Comparison of ENCODE assay signal across 10 mouse cellular contexts in genomic region chr4:152345120-152345889, GRCm38 (mm10). TPM values are rescaled to one million over a fixed set of nuclear protein-coding genes. Genes with fewer than 3 reads are reported as not detected.
DNase-seq lines count a peak whose midpoint lies in the region; ATAC-seq and TF ChIP-seq lines count a peak whose summit lies in the region.
"Had no signal": no experiment of that assay in that cellular context is flagged by ENCODE, and none has a peak within 500 bp of the region (broad histone marks: within the 10 kb centered on the region; RNA-seq: fewer than 3 reads in every experiment).

No protein-coding gene starts in this region.

- ATAC-seq in heart, postnatal 0 days (ENCODE audit: insufficient read depth, low read depth), result peak; percentile 24; the same call in 1 of the 2 replicates
- peak; percentile 82 for ATAC-seq in lung, postnatal 0 days
- no peak for ATAC-seq in inflammation-experienced regulatory T-cells, adult 6 months

- H3K4me2 ChIP-seq in heart, postnatal 0 days (ENCODE audit: low read depth, low read length), result no peak overlapping the region
- H3K4me2 ChIP-seq in lung, postnatal 0 days (replicated peaks; ENCODE audit: low read depth, low read length), result no peak overlapping the region
- H3K4me2 ChIP-seq: heart, embryonic 15.5 days; midbrain, embryonic 12.5 days had no signal

- no peaks in the 10 kb centered on the region for H3K9me3 ChIP-seq in heart, postnatal 0 days (replicated peaks; ENCODE audit: control insufficient read depth, low read length)
- no peaks in the 10 kb centered on the region for H3K9me3 ChIP-seq in lung, postnatal 0 days (ENCODE audit: low read length)
- H3K9me3 ChIP-seq: heart, embryonic 15.5 days; midbrain, embryonic 12.5 days had no signal

- H3K9ac ChIP-seq in heart, postnatal 0 days (replicated peaks; ENCODE audit: low read depth, low read length), result no peak overlapping the region
- H3K9ac ChIP-seq in lung, postnatal 0 days (replicated peaks; ENCODE audit: low read depth), result no peak overlapping the region
- H3K9ac ChIP-seq: heart, embryonic 15.5 days; midbrain, embryonic 12.5 days had no signal

- peaks cover 4% of the 10 kb centered on the region; the same call in 1 of the 2 replicates for H3K4me1 ChIP-seq in heart, postnatal 0 days (ENCODE audit: control insufficient read depth, insufficient read depth)
- H3K4me1 ChIP-seq in lung, postnatal 0 days (ENCODE audit: insufficient read depth, low read depth, low read length), result no peaks in the 10 kb centered on the region

- 33% methylated on average over 7 of the region's 7 CpGs for WGBS in heart, postnatal 0 days
- 32% methylated on average over 7 of the region's 7 CpGs for WGBS in lung, postnatal 0 days

- H3K36me3 ChIP-seq in heart, postnatal 0 days (replicated peaks; ENCODE audit: control insufficient read depth, insufficient read depth, low read length), result no peaks in the 10 kb centered on the region
- H3K36me3 ChIP-seq in lung, postnatal 0 days (ENCODE audit: insufficient read depth, low read length), result no peaks in the 10 kb centered on the region
- H3K36me3 ChIP-seq: heart, embryonic 15.5 days; midbrain, embryonic 12.5 days had no signal

- TF ChIP-seq EP300 in heart, postnatal 0 days (IDR thresholded peaks at IDR 0.05; ENCODE audit: low read depth), result no peak
- TF ChIP-seq EP300 in lung, postnatal 0 days (IDR thresholded peaks at IDR 0.05), result no peak

- peaks cover 75% of the 10 kb centered on the region for H3K27me3 ChIP-seq in heart, postnatal 0 days (ENCODE audit: control insufficient read depth, insufficient read depth, low read length)
- H3K27me3 ChIP-seq in lung, postnatal 0 days (replicated peaks; ENCODE audit: insufficient read depth, low read length), result peaks cover 8% of the 10 kb centered on the region

- H3K27ac ChIP-seq in heart, postnatal 0 days (ENCODE audit: low read depth), result no peak overlapping the region
- H3K27ac ChIP-seq in lung, postnatal 0 days (ENCODE audit: low read length), result no peak overlapping the region
- H3K27ac ChIP-seq: heart, embryonic 15.5 days; midbrain, embryonic 12.5 days had no signal

- no peak overlapping the region for H3K4me3 ChIP-seq in heart, postnatal 0 days (ENCODE audit: low read depth, low read length)
- H3K4me3 ChIP-seq in lung, postnatal 0 days (ENCODE audit: low read depth, low read length), result no peak overlapping the region
- H3K4me3 ChIP-seq: heart, embryonic 15.5 days; midbrain, embryonic 12.5 days had no signal

- peak; percentile 20 to 24 for DNase-seq in kidney, adult 8-10 months
- DNase-seq in kidney, adult 9 months, result no peak
- DNase-seq in NIH3T3 (ENCODE audit: low read depth), result peak; percentile 88
- no peak for DNase-seq in heart, postnatal 0 days (ENCODE audit: low spot score)
- peak; percentile 76 for DNase-seq in lung, postnatal 0 days (ENCODE audit: low spot score)
- DNase-seq in thymus, postnatal 25 days, result no peak
- DNase-seq in c-Kit-positive CD71-positive TER-119-positive erythroid progenitor cells, embryonic 14.5 days (ENCODE audit: low spot score), result no peak

- TF ChIP-seq CTCF in heart, postnatal 0 days (IDR thresholded peaks at IDR 0.05; ENCODE audit: low read depth), result no peak
- TF ChIP-seq CTCF in lung, postnatal 0 days (IDR thresholded peaks at IDR 0.05), result no peak

RNA-seq across cellular contexts. Expression of gene Chd5, which starts 6.9 kb away (rescaled TPM):
- 0.11 TPM in 1 of 2 replicates, not detected in the other for total RNA-seq in heart, postnatal 0 days (2014; rRNA removed; ENCODE audit: low replicate concordance)
- polyA plus RNA-seq in heart, postnatal 0 days (2015; fragmentation: Nextera tagmentation; extraction: Ambion mirVana), result 0.01 and 0.03 TPM in 2 replicates
- 0.06 and 0.07 TPM in 2 replicates for polyA plus RNA-seq in lung, postnatal 0 days (2015; fragmentation: Nextera tagmentation; extraction: Ambion mirVana)
- under 1 TPM in 2 of 3 experiments, not detected in 1; 0.05 to 0.11 TPM for polyA plus RNA-seq in inflammation-experienced regulatory T-cells, adult 6 months (2017; shearing (Covaris generic))

RNA-seq across cellular contexts. Expression of gene Rpl22, which starts 19.8 kb away (rescaled TPM):
- 118 and 122 TPM in 2 replicates for total RNA-seq in heart, postnatal 0 days (2014; rRNA removed; ENCODE audit: low replicate concordance)
- 224 and 235 TPM in 2 replicates for polyA plus RNA-seq in heart, postnatal 0 days (2015; fragmentation: Nextera tagmentation; extraction: Ambion mirVana)
- 265 and 266 TPM in 2 replicates for polyA plus RNA-seq in lung, postnatal 0 days (2015; fragmentation: Nextera tagmentation; extraction: Ambion mirVana)
- 1,000 to 10,000 TPM in 1 of 3 experiments, 100 to 1,000 TPM in 2; 752 to 1,062 (median 960) TPM for polyA plus RNA-seq in inflammation-experienced regulatory T-cells, adult 6 months (2017; shearing (Covaris generic))

RNA-seq across cellular contexts. Expression of gene Rnf207, which starts 26.5 kb away (rescaled TPM):
- 171 and 226 TPM in 2 replicates for total RNA-seq in heart, postnatal 0 days (2014; rRNA removed; ENCODE audit: low replicate concordance)
- 109 and 115 TPM in 2 replicates for polyA plus RNA-seq in heart, postnatal 0 days (2015; fragmentation: Nextera tagmentation; extraction: Ambion mirVana)
- polyA plus RNA-seq in lung, postnatal 0 days (2015; fragmentation: Nextera tagmentation; extraction: Ambion mirVana), result 0.53 and 0.70 TPM in 2 replicates
- not detected for polyA plus RNA-seq in inflammation-experienced regulatory T-cells, adult 6 months (2017; shearing (Covaris generic))

RNA-seq across cellular contexts. Expression of gene Icmt, which starts 48.3 kb away (rescaled TPM):
- 26.1 and 38.0 TPM in 2 replicates for total RNA-seq in heart, postnatal 0 days (2014; rRNA removed; ENCODE audit: low replicate concordance)
- polyA plus RNA-seq in heart, postnatal 0 days (2015; fragmentation: Nextera tagmentation; extraction: Ambion mirVana), result 12.7 and 15.0 TPM in 2 replicates
- polyA plus RNA-seq in lung, postnatal 0 days (2015; fragmentation: Nextera tagmentation; extraction: Ambion mirVana), result 16.9 and 18.9 TPM in 2 replicates
- 1 to 10 TPM; 5.1 to 8.8 (median 7.1) TPM for polyA plus RNA-seq in inflammation-experienced regulatory T-cells, adult 6 months (2017; shearing (Covaris generic))

RNA-seq across cellular contexts. Expression of gene Hes3, which starts 53.8 kb away (rescaled TPM):
- not detected in 2 replicates for total RNA-seq in heart, postnatal 0 days (2014; rRNA removed; ENCODE audit: low replicate concordance)
- polyA plus RNA-seq in heart, postnatal 0 days (2015; fragmentation: Nextera tagmentation; extraction: Ambion mirVana), result not detected in 2 replicates
- not detected in 2 replicates for polyA plus RNA-seq in lung, postnatal 0 days (2015; fragmentation: Nextera tagmentation; extraction: Ambion mirVana)
- not detected for polyA plus RNA-seq in inflammation-experienced regulatory T-cells, adult 6 months (2017; shearing (Covaris generic))
- polyA plus RNA-seq: heart, embryonic 15.5 days had no signal

Comparison
In these comparisons a context has a peak if more than half of its experiments do, and no peak if none do; other contexts are left out.
1. DNase-seq: peak in kidney, adult 8-10 months (2 of 2), NIH3T3 (single experiment) and lung, postnatal 0 days (single experiment); none in kidney, adult 9 months (single experiment), heart, postnatal 0 days (single experiment), thymus, postnatal 25 days (single experiment) and c-Kit-positive CD71-positive TER-119-positive erythroid progenitor cells, embryonic 14.5 days (single experiment).
2. RNA of gene Rnf207, which starts 26.5 kb away (polyA plus RNA-seq): 109 to 115 TPM in heart, postnatal 0 days; 0.53 to 0.70 TPM in lung, postnatal 0 days and not detected in inflammation-experienced regulatory T-cells, adult 6 months; every median in the first group is over 10 times any median in the second.